Mouse (Mus musculus) cerebral cortex, adult 2 months (tissue): ENCODE results near the gene Fcrls.

Experiments
- WGBS: fragments of 180-500 bp; shearing (Covaris S2); methylation state at CpG from one replicate; pipeline ENCODE4 v1.1.7; 2018; 5-methylcytosine and 5-hydroxymethylcytosine counted together

The Fcrls gene

GRCm38 (mm10) chr3:87263436-87263835, at the start of gene Fcrls:
Fcrls (minus strand) TSS chr3:87263738.
- WGBS = 86% methylated on average over 7 of the region's 7 CpGs

GRCm38 (mm10) chr3:87309922-87310321, 46.4 kb upstream of the Fcrls start:
- 81% methylated on average over 2 of the region's 2 CpGs for WGBS

- 81% methylated on average over 5 of the region's 5 CpGs for WGBS
Measured at GRCm38 (mm10) chr3:87299901-87300300, 36.4 kb upstream of the Fcrls start.

GRCm38 (mm10) chr3:87274372-87274771, 10.8 kb upstream of the Fcrls start:
- 72% methylated on average over 2 of the region's 2 CpGs for WGBS

GRCm38 (mm10) chr3:87266581-87266980, 3.0 kb upstream of the Fcrls start:
- 81% methylated on average over 5 of the region's 5 CpGs for WGBS

GRCm38 (mm10) chr3:87255239-87255638, 8.3 kb downstream of the Fcrls start:
- 89% methylated on average over 10 of the region's 10 CpGs for WGBS

GRCm38 (mm10) chr3:87249571-87249970, 14.0 kb downstream of the Fcrls start:
- WGBS = 46% methylated on average over 6 of the region's 6 CpGs

- 23% methylated on average over 3 of the region's 3 CpGs for WGBS
Measured at GRCm38 (mm10) chr3:87247292-87247691, 16.2 kb downstream of the Fcrls start.

- WGBS = 1% methylated on average over 2 of the region's 2 CpGs
Measured at GRCm38 (mm10) chr3:87243654-87244053, 19.9 kb downstream of the Fcrls start.

- 78% methylated on average over 4 of the region's 4 CpGs for WGBS
Measured at GRCm38 (mm10) chr3:87240909-87241308, 22.6 kb downstream of the Fcrls start.

GRCm38 (mm10) chr3:87223636-87224035, 39.9 kb downstream of the Fcrls start:
- 74% methylated on average over 4 of the region's 4 CpGs for WGBS

GRCm38 (mm10) chr3:87222346-87222745, 41.2 kb downstream of the Fcrls start:
- 59% methylated on average over 5 of the region's 5 CpGs for WGBS

- 87% methylated on average over 11 of the region's 11 CpGs for WGBS
Measured at GRCm38 (mm10) chr3:87215176-87215575, 48.4 kb downstream of the Fcrls start.

- 63% methylated on average over 19 of the region's 19 CpGs for WGBS
Measured at GRCm38 (mm10) chr3:87214221-87214864, 49.2 kb downstream of the Fcrls start.

- WGBS = 67% methylated on average over 5 of the region's 5 CpGs
Measured at GRCm38 (mm10) chr3:87206336-87207075, 57.0 kb downstream of the Fcrls start.
